Mouse (Mus musculus) adrenal gland, postnatal 4 days (tissue): ENCODE data around the gene Leng1. TPM values are rescaled to one million over a fixed set of nuclear protein-coding genes. Genes with fewer than 3 reads are reported as not detected.
A peak's percentile ranks its signal among the peaks of the same experiment; 100 is the strongest.

Experiments
- DNase-seq, 2 experiments: peaks; one replicate each; pipeline ENCODE4 v3.0.0; 2021 to 2022; ENCODE audit warnings: low spot score in 2 of 2, mixed read lengths in 2 of 2
- total RNA-seq, 2 experiments: library from RNA; stranded (reverse); gene quantifications; 2 replicates each; pipeline ENCODE4 v1.2.3; 2021

The Leng1 gene
- total RNA-seq, 2 experiments from 2014 or later = 9.6 to 10.4 TPM

DNA sequence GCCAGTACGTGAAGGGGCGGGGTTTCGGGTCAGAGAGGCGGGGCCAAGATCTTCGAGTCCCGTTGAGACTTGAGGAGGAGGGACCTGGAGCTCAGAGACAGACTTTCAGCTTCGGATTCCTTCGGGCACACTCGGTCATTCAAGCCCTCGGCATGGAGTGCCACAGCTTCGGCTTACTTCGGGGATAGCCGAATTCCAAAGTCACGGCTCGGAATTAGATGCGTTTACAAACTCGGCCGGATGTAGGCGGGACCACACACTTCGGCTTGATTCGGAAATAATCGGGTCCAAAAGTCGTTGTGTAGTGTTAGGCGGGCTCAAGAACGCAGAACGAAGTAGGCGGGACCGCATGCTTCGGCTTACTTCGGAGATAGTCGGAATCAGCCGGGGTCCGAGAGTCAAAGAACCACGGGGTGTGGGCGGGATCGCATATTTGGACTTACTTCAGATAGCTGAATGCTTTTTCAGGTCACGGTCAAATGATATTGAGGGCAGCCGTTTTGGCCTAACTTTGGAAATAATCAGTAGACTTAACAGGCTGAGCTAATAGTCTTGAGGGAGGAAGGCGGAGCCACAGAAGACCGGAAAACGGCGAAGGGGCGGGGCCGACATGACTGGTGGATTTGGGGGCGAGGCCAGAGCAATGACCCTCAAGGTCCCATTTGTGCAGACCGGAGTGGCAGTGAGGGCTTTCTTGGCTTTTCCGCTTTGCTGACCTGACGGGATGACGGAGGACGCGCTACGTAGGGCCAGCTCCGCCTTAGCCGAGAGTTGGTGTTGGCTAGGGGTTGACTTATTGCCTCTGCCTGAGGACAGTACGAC, 27.6 kb upstream of the Leng1 start, which contains the start of gene Mboat7:
Gene Mboat7, minus strand, starts transcription at position 537 of the 822 bp plus-strand sequence.
- DNase-seq = peak; percentile 85 to 92

DNA sequence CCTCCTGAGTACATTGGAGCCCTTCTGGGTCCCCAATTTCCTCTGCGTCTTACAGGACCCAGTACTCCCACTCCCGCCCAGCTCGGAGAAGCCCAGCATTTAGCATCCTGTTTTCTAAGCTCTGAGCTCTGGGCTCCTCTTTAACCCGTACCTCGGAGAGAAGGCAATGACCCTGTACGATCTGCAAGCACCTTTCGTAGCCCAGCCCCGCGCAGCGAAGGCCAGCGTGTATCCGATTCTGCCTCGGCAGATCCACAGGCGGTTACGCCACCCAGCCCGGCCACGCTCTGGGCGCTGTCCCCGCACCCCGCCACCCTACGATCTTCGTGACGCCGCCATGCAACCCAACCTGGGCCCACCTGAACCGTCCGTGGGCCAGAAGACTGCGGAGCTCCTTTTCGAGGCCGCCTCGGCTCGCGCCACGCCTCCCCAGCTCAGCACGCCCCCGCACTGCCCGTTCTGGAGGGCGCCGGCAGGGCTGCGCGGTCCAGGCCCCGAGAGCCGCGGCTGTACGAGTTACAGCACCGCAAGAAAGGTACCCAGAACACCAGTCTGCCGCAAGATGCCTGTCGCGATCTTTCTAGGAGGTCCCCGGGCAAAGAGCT, 26.8 kb upstream of the Leng1 start, which contains the start of gene Tsen34:
Gene Tsen34, plus strand, starts transcription at position 482 of the 605 bp plus-strand sequence.
- no peak for DNase-seq

DNA sequence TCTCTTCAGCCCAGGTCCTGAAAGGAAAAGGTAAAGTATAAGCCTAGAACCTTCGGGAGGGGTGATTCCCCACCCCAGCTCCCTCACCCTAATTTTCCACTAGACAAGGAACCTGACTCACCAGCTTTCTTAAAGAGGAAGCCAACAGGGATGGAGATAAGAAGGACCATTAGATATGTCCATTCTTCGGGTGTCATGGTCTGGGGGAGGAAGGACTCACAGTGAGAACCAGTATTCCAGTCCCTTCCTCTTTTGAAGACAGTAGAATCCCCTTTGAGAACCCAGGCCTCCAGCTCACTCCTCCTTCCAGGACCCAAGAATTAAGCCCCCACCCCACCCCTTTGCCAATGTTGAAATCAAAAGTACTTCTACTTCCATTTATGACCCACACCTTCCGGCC, 26.3 kb upstream of the Leng1 start:
- no peak for DNase-seq

- no peak for DNase-seq
Measured at GRCm38 (mm10) chr7:3685400-3686187, 20.0 kb upstream of the Leng1 start.

DNA sequence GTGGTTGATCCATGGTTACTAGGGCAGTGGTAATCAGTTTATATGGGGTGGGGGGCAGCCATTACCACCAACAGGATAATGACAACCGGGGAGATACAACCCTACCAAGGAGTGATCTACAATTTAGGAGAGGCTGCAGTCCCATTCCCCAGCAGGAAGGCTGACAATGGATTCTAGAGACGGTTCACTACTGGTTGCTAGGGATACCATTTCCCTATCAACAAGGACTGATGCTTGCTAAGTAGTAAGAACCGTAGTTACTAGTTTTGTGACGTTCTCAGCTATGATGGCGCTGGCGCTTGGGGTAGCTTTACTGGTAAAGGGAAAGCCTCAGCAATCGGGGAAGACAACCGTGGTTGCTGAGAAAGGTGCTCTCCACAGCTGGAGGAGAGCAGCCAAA, 19.1 kb upstream of the Leng1 start:
- no peak for DNase-seq

- DNase-seq = no peak
Measured at GRCm38 (mm10) chr7:3683908-3684550, 18.4 kb upstream of the Leng1 start.

GRCm38 (mm10) chr7:3677342-3677741, 11.7 kb upstream of the Leng1 start, which contains the start of gene Tmc4:
Gene Tmc4 (minus strand): TSS chr7:3677553.
- no peak for DNase-seq

GRCm38 (mm10) chr7:3676371-3676770, 10.7 kb upstream of the Leng1 start:
- DNase-seq = no peak

DNA sequence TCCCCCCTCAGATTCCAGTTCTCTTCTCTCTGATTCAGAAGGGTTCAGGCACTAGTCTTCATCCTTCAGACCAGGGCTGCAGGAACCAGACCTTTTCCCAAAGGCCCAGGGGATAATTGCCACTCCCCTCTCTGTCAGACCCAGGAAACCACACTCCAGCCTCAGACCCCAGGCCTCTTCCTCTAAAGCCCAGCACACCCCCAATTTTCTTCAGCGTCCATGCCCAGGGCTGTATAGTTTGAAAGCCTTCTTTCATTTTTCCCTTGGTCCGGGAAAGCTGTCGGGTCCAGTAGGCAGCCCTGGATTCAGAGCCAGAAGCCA, 9.5 kb upstream of the Leng1 start:
- no peak for DNase-seq

DNA sequence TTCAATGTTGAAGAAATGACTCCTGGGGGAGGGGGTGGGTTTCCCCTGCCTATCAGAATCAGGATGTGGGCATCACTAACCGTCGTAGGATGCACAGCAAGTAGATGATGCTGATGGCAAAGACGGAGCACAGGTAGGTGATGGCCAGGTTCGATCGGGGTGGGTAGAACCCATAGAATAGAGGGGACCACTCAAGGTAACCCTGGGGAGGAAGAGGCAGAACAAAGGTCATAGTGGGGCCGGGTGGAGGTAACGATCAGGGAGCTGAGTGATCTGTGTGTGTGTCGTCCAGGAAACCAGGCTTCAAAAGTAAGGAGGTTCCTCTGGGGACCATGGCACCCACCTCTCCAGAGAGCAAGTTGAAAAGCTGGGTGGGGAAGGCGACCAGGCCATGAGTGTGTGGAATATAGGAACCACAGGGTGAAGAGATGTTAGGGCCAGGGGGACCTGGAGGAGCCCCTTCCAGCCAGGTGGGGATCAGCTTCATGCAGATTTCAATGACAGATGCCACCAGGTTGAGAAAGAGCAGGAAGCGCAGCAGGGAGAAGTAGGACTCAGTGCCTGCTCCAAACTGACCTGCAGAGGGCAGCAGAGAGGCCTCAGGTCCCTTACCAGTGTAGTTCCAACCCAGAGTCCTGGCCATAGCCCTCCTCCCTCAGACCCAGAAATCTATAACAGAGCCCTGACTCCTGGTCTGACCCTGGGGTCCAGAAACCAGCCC, 9.0 kb upstream of the Leng1 start:
- DNase-seq = peak; percentile 44 to 68

- no peak for DNase-seq
Measured at GRCm38 (mm10) chr7:3666921-3667391, 1.3 kb upstream of the Leng1 start.

DNA sequence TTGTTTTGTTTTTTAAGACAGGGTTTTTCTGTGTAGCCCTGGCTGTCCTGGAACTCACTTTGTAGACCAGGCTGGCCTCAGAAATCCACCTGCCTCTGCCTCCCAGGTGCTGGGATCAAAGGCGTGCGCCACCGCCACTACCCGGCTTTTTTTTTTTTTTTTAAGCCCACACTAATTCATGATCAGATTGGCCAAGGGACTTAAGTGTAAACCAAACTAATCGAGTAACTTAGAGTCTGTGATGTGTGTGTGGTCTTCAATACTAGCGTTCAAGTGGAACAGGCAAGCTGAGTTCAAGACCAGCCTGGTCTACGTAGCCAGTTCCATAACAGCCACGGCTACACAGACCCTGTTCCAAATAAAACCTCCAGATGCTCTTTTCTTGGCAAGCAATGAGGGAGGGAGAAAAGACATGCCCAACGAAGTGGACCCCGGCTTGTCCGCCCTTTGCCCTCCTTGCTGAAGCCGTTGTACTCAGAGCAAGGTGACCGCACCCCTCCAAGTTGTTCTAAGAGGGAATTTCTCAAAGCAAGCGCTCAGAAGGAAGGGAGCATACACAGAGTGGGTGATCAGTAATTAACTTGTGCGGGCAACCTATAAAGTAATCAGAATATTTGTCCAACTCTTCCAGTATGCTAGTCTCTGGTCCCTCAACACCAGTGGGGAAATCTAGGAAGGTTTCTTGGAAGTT, 971 bp downstream of the Leng1 start:
- no peak for DNase-seq

GRCm38 (mm10) chr7:3658578-3658977, 7.1 kb downstream of the Leng1 start:
- no peak for DNase-seq

GRCm38 (mm10) chr7:3656966-3657365, 8.7 kb downstream of the Leng1 start:
- DNase-seq = no peak

- no peak for DNase-seq
Measured at GRCm38 (mm10) chr7:3646641-3647040, 19.0 kb downstream of the Leng1 start.

- no peak for DNase-seq
Measured at GRCm38 (mm10) chr7:3646188-3646587, 19.5 kb downstream of the Leng1 start.

GRCm38 (mm10) chr7:3645488-3646025, 20.1 kb downstream of the Leng1 start:
- peak in 1 of 2 experiments; percentile 25 for DNase-seq

GRCm38 (mm10) chr7:3644672-3645487, 20.8 kb downstream of the Leng1 start, which contains the start of gene Cnot3:
Gene Cnot3 (plus strand): TSS chr7:3645268.
- DNase-seq = peak; percentile 94 to 96

DNA sequence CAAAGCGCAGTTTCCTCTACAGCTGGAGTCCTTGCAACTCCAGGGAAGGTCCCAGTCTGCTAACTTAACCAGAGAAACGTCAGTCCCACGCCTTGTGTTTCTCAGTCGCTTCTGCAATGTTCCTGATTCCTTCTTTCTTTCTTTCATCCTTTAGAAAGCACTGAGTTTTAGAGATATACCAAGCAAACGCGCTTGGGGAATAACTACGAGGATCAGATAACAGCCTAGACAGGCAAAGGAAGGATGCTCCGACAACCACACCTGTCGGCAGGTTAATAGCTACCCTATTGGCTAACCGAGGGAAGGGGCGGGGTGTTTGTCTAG, 21.3 kb downstream of the Leng1 start:
- DNase-seq = no peak
